Mouse (Mus musculus): Measurements from ENCODE around the gene Hexa.

Gene Hexa

GRCm38 (mm10) chr9:59565600-59565999 is 26.3 kb downstream of the Hexa start:
- DNase-seq: peak; percentile 86

- DNase-seq: peak; percentile 77
Measured at GRCm38 (mm10) chr9:59567111-59567510, 27.8 kb downstream of the Hexa start.

DNA sequence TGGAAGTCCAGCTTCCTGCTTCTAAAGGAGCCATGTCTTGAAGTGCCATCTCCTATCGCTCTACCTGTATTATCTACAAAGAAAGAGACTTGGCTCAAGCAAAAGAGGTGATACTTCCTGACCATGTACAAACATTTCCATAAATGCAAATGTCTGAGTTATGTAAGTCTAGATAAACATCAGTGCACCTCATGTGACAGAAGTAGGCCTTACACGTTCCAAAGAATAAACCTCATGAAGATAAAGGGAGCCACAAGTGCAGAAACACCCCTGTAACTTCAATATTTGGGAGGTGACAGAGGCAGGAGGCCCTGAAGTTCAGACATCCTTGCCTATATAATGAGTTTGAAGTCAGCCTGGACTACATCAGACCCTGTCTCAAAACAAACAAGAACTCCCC is 32.5 kb downstream of the Hexa start:
- no peak for DNase-seq

DNA sequence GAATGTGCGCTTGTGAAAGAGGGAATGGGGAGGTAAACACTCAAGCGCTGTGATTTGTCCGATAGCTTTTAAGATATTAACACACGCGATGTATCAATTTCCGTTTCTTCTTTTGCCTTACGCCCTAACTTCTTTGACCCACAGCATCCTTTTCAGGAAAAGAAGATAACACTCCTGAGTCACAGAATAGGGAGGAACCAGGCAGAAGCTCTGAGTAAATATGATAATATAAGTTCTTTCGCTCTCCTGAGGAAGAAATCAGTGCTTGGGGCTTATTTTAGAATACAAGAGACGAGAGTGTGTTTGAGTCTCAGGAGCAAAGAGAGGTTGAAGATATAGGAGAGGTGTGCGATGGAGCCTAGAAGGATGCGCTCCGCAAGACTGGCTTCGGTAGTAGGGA is 38.1 kb downstream of the Hexa start:
- no peak for DNase-seq

DNA sequence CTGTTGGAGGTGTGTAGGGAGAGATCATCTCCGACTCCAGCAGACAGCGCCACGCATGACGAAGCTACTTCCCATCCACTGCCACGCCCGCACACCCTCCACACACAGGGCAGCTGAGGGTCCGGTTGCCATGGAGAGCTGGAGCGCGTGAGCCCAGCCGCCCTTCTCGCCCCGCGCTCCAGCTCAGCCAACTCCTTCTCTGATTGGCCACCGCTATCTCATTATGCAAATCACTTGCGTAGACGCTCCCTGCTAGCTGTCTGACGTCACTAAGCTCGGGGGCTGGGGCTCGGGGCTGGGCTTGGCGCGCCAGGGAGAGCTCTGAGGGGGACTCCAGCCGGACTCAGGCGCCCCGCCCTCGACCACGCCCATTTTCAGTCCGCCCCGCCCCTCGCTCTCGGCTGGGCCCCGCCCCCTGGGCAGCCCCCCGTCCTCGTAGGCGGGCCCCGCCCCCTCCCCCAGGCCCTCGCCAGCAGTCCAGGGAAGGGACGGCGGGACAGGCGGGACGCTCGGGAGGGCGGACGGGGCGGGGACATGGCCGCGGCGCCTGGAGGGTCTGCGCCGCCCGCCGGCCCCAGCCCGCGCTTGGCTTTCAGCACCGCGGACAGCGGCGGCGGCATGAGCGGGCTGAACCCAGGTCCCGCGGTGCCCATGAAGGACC is 38.6 kb downstream of the Hexa start, which contains the start of gene Celf6:
Gene Celf6, plus strand, starts transcription at position 74 of the 661 bp plus-strand sequence.
- peak; percentile 94 for DNase-seq

DNA sequence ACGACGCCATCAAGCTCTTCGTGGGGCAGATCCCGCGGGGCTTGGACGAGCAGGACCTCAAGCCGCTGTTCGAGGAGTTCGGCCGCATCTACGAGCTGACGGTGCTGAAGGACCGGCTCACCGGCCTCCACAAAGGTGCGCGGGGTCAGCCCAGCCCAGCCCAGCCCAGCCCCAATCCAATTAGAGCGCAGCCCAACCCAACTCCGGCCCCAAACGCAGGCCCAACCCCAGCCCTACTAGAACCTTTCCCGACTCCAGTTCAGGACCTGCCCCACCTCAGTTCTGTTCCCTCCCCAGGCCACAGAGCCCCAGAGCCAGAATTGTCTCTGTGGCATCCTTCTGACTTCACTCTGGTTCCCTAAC is 39.1 kb downstream of the Hexa start:
- DNase-seq: no peak

DNA sequence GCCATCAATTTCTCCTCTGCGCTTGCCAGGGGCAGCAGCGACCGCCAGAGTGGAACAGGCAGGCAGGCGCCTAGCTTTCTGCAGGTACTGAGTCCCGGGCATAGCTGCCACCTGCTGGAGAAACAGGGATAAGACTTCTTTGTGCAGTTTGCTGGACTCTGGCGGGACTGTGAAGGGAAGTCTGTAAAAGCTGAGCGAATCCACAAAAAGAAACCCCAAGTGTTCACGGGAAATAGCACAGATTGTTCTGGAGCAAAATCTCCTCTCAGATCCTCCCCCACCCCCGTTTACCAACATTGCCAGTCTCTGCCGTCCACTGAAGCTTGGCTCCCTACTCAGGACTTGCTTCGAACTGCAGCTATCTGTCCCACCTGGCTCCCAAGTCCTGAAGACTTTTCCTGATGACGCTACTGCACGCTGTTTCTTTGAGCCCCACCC is 45.5 kb downstream of the Hexa start:
- peak; percentile 85 for DNase-seq

DNA sequence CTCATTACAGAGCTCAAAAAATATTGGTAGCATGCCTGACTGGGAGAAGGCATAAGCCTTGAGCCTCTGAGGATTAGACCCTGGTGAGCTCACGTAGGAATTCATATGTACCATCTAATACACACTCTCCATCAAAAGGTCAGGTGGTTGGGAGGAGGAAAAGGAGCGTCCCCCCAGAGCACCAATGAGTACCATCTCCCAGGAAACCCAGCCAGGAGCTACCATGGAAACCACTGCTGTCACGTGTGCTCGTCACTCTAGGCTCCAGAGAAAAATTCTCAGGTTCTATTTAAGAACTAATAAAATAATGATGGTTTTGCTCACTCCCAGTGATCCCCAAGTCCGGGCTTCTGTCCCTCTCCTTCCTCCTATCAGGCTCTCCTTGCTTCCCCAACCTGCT is 48.9 kb downstream of the Hexa start:
- DNase-seq: no peak

DNA sequence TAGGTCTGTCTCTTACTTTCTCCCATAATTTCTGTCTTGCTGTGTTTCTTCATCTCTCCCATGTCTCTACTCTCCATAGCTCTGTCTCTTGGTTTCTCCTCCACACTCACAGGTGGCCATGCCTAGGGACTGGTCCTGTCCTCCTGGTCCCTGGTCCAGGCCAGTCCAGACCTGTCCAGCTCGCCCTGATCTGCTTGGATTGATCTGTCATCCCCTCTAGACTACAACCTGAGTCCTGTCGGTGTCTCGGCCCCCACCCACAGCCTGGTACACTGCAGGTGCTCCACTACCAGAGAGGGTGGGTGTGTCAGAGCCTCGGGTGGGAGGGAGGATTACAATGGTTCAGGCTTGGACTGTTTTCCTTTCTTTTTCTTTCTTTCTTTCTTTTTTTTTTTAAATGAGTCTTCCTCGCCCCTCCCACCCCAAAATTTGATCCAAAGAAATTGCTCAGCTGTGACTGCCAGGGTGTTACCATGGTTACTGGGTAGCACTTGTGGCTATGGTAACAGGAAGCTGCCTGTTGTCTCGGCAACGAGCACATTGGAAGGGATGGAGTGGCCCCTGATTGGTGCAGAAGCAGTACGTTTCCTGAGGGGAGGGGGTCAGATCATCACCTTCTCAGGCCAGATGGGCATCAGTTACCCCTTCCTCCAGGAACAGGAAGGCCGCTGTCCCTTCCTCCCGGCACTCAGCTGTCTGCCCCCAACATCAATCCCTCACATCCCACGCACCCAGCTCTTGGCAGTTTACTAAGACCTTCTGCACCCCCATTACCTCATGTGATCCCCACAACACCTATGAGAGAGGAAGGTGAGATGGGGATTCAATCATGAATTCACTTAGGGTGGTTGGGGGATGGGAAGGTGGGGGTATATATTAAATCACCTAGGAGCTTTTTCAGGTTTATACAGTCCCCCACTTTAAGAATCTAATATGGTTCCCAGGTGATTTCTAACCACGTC is 49.7 kb downstream of the Hexa start:
- DNase-seq: peak; percentile 10

DNA sequence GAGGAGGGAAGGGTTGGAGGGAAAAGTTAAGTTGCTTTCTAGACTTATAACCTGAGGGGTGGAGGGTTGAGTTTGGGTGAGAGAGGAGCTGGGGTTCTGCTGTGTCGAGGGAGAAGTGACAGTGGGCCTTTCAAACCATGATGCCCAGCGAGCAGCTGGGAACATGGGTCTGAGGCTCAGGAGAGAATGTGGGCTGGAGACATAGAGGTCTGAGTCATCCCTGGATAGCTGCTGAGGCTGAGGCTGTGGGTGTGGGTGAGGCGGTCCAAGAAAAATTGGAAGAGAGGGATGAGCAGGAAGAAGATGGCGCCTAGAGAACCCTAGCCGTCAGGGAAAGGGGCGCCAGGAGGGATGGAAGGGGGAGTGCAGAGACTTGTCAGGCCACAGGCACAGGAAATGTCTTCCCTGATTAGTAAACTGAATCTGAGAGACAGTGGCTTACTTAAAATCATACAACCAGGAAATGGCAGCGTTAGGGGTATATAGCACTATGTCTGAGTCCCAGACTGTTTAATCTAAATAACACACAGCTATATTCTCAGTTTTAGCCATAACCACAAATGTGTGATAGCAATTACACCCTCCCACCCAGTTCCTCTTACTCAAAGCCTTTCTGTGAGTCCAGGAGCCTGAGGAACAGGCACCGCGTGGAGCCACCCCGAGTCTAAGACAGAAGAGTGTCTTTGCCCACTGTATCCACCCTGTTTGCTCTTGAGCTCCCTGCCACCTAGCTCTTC is 50.5 kb downstream of the Hexa start:
- no peak for DNase-seq

GRCm38 (mm10) chr9:59601661-59602060 is 62.3 kb downstream of the Hexa start:
- no peak for DNase-seq

- DNase-seq: no peak
Measured at GRCm38 (mm10) chr9:59605967-59606366, 66.6 kb downstream of the Hexa start.

GRCm38 (mm10) chr9:59610950-59611349 is 71.6 kb downstream of the Hexa start:
- no peak for DNase-seq

Measured in lung, postnatal 10 days (tissue).